Mouse (Mus musculus) brain, embryonic 14.5 days (tissue): ENCODE data around the gene Gsta3.

Source experiments
- CTCF ChIP-seq: fragments of 200-500 bp; IDR thresholded peaks from 2 replicates; pipeline ENCODE4 v1.5.1; 2012; ENCODE audit warnings: inconsistent platforms, mild to moderate bottlenecking, moderate library complexity, borderline replicate concordance; ENCODE audit not compliant: insufficient read depth, insufficient read length; ENCODE audit errors: extremely low read depth
- POLR2A ChIP-seq: fragments of 200-500 bp; IDR thresholded peaks from 2 replicates; pipeline ENCODE4 v1.6.1; 2012; ENCODE audit warnings: mild to moderate bottlenecking, inconsistent platforms, borderline replicate concordance; ENCODE audit not compliant: poor library complexity, insufficient read depth, insufficient read length, severe bottlenecking; ENCODE audit errors: extremely low read depth

DNA sequence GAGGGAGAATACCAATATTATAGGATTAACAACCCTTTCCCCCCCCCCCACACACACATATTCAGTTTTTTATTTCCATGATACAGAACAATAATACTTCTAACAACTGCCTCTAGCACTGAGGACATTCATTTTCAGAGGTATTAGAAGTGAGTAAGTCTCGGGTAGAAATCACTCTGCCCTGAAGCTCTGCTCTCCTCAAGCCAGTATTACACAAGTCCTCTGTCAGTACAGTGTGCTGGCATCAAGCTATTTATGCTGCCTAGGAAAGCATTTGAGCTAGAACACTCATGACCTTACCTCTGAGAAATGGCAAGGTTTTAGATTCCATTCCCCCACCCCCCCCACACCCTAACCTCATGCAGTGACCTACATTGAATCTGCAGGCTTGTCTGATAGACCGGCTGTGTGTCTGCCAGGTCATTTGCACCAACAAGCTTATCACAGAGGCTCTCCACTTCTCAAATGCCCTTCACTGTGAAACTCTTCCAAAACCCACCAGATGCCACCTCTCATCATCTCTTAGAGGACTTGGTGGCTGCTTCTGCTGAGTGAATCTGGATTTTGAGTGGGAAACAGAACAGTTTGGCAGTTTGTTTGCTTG is 34.1 kb downstream of the Gsta3 start:
- TF ChIP-seq CTCF (no peak), POLR2A (no peak)
